Mouse (Mus musculus): Measurements from ENCODE around the gene Ttll10. TPM values are rescaled to one million over a fixed set of nuclear protein-coding genes. Genes with fewer than 3 reads are reported as not detected.

The Ttll10 gene
- polyA plus RNA-seq (2016; fragmentation: Nextera tagmentation; extraction: Ambion mirVana): 0.07 and 0.15 TPM in 2 replicates

DNA sequence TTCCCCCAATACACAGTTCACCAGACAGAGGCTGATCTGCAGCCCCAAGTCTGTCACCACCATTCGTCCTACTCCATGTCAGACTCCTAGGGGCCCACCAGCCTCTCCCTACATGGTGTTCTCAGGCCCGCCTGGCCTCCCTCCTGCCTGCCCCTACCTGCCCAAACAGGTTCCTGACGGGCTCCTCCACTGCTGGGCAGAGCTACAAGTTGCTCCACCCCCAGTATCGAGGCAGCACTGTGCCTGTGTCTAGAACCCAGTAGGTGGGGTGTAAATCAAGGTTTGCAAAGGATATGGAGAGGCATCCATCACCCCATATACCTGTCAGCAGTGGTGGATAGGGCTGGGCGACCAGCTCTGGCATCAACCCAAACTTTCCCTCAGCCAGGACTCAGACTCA is at the start of gene Ttll10:
Gene Ttll10 (minus strand): TSS at position 154 of the 400 bp plus-strand sequence.
- H3K36me3 ChIP-seq: no peaks in the 10 kb centered on the region
- no peaks in the 10 kb centered on the region for H3K4me1 ChIP-seq
- H3K27me3 ChIP-seq (replicated peaks): peaks cover 11% of the 10 kb centered on the region; the same call in 1 of the 2 replicates
- H3K27ac ChIP-seq: no peak within 1 kb of the TSS
- H3K9me3 ChIP-seq (replicated peaks): no peaks in the 10 kb centered on the region
- no peak within 1 kb of the TSS for H3K4me2 ChIP-seq
- 42% methylated on average over 5 of the region's 5 CpGs for WGBS (ENCODE audit: insufficient replicate concordance)
- no peak within 1 kb of the TSS for H3K9ac ChIP-seq
- no peak within 1 kb of the TSS for H3K4me3 ChIP-seq
- ATAC-seq: 0 out of 2 replicates have a peak, but pooled peaks have one; percentile 31

GRCm38 (mm10) chr4:156103342-156103741 is 44.1 kb upstream of the Ttll10 start:
- no peak for ATAC-seq

DNA sequence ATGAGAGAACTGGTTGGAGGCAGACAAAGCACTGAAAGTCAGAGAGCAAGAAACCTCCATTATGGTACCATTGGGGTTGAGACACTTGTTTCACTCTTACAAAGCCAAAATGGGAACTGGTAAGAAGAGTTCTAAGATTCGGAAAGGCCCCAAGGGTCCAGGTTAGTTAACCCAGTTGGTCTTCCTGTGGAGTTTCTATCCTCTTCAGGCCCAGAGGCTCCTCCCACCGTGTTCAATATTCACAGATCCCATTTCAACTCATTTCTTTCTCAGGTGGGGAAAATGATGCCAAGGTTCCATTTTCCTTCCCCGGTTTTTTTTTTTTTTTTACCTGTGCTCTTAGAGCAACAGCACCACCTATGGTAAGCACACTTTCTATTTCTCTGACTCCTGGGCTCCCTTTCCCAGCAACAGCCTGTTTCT is 42.3 kb upstream of the Ttll10 start:
- no peaks in the 10 kb centered on the region for H3K36me3 ChIP-seq

More at GRCm38 (mm10) chr4:156103342-156103741, 44.1 kb upstream of the Ttll10 start:
- H3K9me3 ChIP-seq (replicated peaks): no peaks in the 10 kb centered on the region
- peaks cover 8% of the 10 kb centered on the region for H3K4me1 ChIP-seq
- H3K36me3 ChIP-seq: no peaks in the 10 kb centered on the region
- H3K9ac ChIP-seq: no peak overlapping the region
- WGBS (ENCODE audit: insufficient replicate concordance): 51% methylated on average over 4 of the region's 4 CpGs
- no peak overlapping the region for H3K4me3 ChIP-seq
- H3K27ac ChIP-seq: no peak overlapping the region
- H3K27me3 ChIP-seq (replicated peaks): no peaks in the 10 kb centered on the region
- no peak overlapping the region for H3K4me2 ChIP-seq

DNA sequence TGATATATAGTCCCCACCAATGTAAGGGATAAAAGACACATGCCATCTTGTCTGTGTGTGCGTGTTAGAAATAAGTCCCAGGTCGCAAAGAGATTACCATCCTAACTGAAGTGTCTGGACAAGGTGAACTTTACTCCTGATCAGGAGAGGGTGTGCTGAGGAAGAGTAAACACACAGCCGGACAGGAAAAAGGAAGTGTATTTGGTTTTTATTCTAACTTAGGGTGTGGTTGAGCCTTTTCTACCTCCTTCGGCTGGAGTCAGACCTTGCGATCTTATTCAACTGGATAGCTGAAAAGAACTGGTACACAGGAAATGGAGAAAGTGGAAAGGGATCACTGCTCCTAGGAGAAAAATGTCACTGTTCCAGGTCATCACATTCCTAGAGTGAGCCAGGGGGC is 41.3 kb upstream of the Ttll10 start:
- Histone ChIP-seq H3K9ac (no peak overlapping the region), H3K4me3 (no peak overlapping the region), H3K27ac (no peak overlapping the region), H3K4me2 (no peak overlapping the region), H3K9me3 (replicated peaks) (no peaks in the 10 kb centered on the region), H3K4me1 (0 out of 2 replicates have a peak, but pooled peaks cover 5% of the 10 kb centered on the region), H3K36me3 (no peaks in the 10 kb centered on the region), H3K27me3 (replicated peaks) (no peaks in the 10 kb centered on the region; the same call in 1 of the 2 replicates)
- ATAC-seq: no peak
- 67% methylated on average over 5 of the region's 5 CpGs for WGBS (ENCODE audit: insufficient replicate concordance)

More for the DNA sequence above, 42.3 kb upstream of the Ttll10 start:
- H3K27ac ChIP-seq: no peak overlapping the region
- H3K4me1 ChIP-seq: 0 out of 2 replicates have a peak, but pooled peaks cover 5% of the 10 kb centered on the region
- H3K4me2 ChIP-seq: no peak overlapping the region
- no peaks in the 10 kb centered on the region for H3K9me3 ChIP-seq (replicated peaks)
- H3K4me3 ChIP-seq: no peak overlapping the region
- 37% methylated on average over 3 of the region's 3 CpGs for WGBS (ENCODE audit: insufficient replicate concordance)
- H3K27me3 ChIP-seq (replicated peaks): no peaks in the 10 kb centered on the region; the same call in 1 of the 2 replicates
- no peak overlapping the region for H3K9ac ChIP-seq
- no peak for ATAC-seq

GRCm38 (mm10) chr4:156099427-156099826 is 40.2 kb upstream of the Ttll10 start:
- Histone ChIP-seq H3K27me3 (replicated peaks) (no peaks in the 10 kb centered on the region; the same call in 1 of the 2 replicates), H3K4me1 (0 out of 2 replicates have a peak, but pooled peaks cover 5% of the 10 kb centered on the region), H3K9me3 (replicated peaks) (no peaks in the 10 kb centered on the region), H3K4me2 (no peak overlapping the region), H3K9ac (no peak overlapping the region), H3K36me3 (no peaks in the 10 kb centered on the region), H3K27ac (no peak overlapping the region), H3K4me3 (no peak overlapping the region)
- 55% methylated on average over 6 of the region's 6 CpGs for WGBS (ENCODE audit: insufficient replicate concordance)
- no peak for ATAC-seq

DNA sequence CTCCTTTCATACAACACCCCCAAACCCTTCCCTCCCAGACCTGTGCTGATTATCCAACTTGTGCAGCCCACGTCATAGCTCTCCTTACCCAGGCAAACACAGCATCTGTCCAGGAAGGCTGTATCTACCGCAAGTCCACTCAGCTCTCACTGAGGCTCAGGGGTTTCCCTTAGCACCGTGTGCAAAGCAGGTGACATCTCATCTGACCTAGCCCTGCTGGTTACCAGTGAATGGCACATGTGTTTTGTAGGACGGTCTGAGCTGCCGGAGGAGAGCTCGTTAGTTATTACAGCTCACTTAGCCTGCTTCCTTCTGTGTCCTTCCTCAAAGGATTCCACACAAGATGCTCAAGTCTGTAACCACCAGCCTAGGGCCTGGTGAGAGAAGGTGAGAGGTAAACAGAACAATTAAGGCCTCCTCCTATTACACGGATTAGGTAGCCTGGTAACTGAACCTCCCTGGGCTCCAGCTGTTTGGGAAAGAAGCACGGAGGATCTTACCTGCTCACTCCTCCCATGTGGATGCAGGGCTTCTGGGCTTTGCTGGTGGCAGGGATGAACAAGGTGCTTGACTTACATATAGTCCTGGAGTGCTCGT is 38.7 kb upstream of the Ttll10 start:
- Histone ChIP-seq H3K27ac (no peak overlapping the region), H3K9ac (no peak overlapping the region), H3K4me3 (no peak overlapping the region), H3K4me2 (no peak overlapping the region), H3K36me3 (no peaks in the 10 kb centered on the region), H3K27me3 (replicated peaks) (no peaks in the 10 kb centered on the region; the same call in 1 of the 2 replicates), H3K9me3 (replicated peaks) (no peaks in the 10 kb centered on the region), H3K4me1 (0 out of 2 replicates have a peak, but pooled peaks cover 5% of the 10 kb centered on the region)
- ATAC-seq: no peak
- WGBS (ENCODE audit: insufficient replicate concordance): 68% methylated on average over 9 of the region's 9 CpGs

- Histone ChIP-seq H3K4me2 (no peak overlapping the region), H3K9me3 (replicated peaks) (no peaks in the 10 kb centered on the region), H3K27me3 (replicated peaks) (no peaks in the 10 kb centered on the region; the same call in 1 of the 2 replicates), H3K4me3 (no peak overlapping the region), H3K27ac (no peak overlapping the region), H3K36me3 (no peaks in the 10 kb centered on the region), H3K4me1 (peaks cover 21% of the 10 kb centered on the region), H3K9ac (no peak overlapping the region)
- 84% methylated on average over 1 of the region's 1 CpGs for WGBS (ENCODE audit: insufficient replicate concordance)
- ATAC-seq: no peak
Measured at GRCm38 (mm10) chr4:156096191-156096590, 37.0 kb upstream of the Ttll10 start.

DNA sequence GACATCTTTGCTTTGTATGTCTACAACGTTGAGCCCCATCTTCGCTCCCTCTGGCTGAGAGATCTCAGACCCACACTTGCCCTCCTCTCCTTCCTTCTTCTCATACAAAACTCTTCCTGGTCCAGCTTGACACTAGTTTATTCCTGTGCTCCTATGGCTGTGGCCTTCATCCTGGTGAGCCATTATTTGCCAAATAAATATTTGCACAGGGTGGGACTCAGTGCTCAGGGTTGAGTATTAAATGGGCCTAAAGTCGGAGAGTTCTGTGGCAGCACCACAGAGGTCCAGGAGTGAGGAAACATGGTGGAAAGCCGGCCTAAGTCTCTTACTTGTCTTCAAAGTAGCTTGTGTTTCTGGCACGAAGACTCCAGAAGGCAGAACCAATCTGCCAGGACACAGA is 34.5 kb upstream of the Ttll10 start:
- ATAC-seq: peak; percentile 47; the same call in 1 of the 2 replicates
- H3K36me3 ChIP-seq: no peaks in the 10 kb centered on the region
- no peak overlapping the region for H3K9ac ChIP-seq
- no peak overlapping the region for H3K4me2 ChIP-seq
- H3K27me3 ChIP-seq (replicated peaks): no peaks in the 10 kb centered on the region; the same call in 1 of the 2 replicates
- peaks cover 26% of the 10 kb centered on the region for H3K4me1 ChIP-seq
- no peak overlapping the region for H3K4me3 ChIP-seq
- H3K27ac ChIP-seq: 0 out of 2 replicates have a peak overlapping the region, but pooled peaks have one; percentile 38
- H3K9me3 ChIP-seq (replicated peaks): no peaks in the 10 kb centered on the region
- 59% methylated on average over 5 of the region's 5 CpGs for WGBS (ENCODE audit: insufficient replicate concordance)

- H3K4me2 ChIP-seq: no peak overlapping the region
- H3K9ac ChIP-seq: no peak overlapping the region
- no peaks in the 10 kb centered on the region for H3K36me3 ChIP-seq
- H3K4me3 ChIP-seq: no peak overlapping the region
- WGBS (ENCODE audit: insufficient replicate concordance): 61% methylated on average over 1 of the region's 1 CpGs
- H3K4me1 ChIP-seq: peaks cover 26% of the 10 kb centered on the region
- no peaks in the 10 kb centered on the region; the same call in 1 of the 2 replicates for H3K27me3 ChIP-seq (replicated peaks)
- no peaks in the 10 kb centered on the region for H3K9me3 ChIP-seq (replicated peaks)
- no peak overlapping the region for H3K27ac ChIP-seq
- no peak for ATAC-seq
Measured at GRCm38 (mm10) chr4:156092765-156093164, 33.6 kb upstream of the Ttll10 start.

DNA sequence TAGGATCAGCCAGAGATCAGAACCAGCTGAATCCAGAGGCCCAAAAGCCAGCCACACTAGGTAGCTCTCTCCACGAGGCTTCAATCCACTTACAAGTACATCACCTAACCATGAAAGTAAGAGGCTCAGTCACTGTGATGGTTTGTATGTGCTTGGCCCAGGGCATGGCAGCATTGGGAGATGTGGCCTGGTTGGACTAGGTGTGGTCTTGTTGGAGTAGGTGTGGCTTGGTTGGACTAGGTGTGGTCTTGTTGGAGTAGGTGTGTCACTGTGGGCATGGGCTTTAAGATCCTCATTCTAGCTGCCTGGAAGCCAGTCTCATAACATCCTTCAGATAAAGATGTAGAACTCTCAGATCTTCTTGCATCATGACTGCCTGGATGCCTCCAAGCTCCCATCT is 32.0 kb upstream of the Ttll10 start:
- peak overlapping the region; percentile 21 for H3K4me2 ChIP-seq
- H3K4me1 ChIP-seq: peaks cover 26% of the 10 kb centered on the region
- H3K4me3 ChIP-seq: no peak overlapping the region
- no peak overlapping the region for H3K27ac ChIP-seq
- no peaks in the 10 kb centered on the region for H3K9me3 ChIP-seq (replicated peaks)
- WGBS (ENCODE audit: insufficient replicate concordance): 30% methylated on average over 1 of the region's 1 CpGs
- peak; percentile 89 for ATAC-seq
- no peak overlapping the region for H3K9ac ChIP-seq
- no peaks in the 10 kb centered on the region for H3K27me3 ChIP-seq (replicated peaks)
- H3K36me3 ChIP-seq: no peaks in the 10 kb centered on the region

DNA sequence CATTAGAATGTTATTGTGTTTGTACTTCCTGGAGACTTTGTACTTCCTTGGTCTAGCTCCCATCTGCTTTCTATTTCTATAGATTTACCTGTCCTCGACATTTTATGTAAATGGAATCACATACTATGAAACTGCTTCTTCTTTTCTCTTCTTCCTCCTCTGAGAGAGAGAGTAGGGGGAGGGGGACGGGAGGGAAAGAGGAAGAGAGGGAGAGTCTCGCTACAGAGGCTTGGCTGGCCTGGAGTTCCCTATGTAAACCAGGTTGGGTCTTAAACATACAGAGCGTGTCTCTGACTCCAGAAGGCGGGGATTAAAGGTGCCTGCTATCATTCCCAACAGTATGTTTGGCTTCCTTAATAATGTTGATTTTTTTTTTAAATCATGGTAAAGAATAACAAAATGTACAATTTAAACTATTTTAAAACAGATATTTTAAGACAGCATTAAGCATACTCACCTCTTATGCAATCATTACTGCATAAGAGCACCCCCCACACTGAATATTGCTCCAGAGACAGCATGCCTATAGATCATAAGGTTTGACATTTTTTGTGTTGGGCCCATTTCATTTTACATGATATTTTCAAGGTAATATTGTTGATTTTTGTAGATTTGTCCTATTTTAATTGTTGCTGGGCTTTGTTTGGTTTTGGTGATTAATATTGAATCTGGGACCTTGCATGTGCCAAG is 28.3 kb upstream of the Ttll10 start:
- peaks cover 32% of the 10 kb centered on the region for H3K4me1 ChIP-seq
- no peak overlapping the region for H3K4me3 ChIP-seq
- no peak overlapping the region for H3K27ac ChIP-seq
- no peak overlapping the region for H3K4me2 ChIP-seq
- H3K36me3 ChIP-seq: no peaks in the 10 kb centered on the region
- H3K9me3 ChIP-seq (replicated peaks): no peaks in the 10 kb centered on the region
- WGBS (ENCODE audit: insufficient replicate concordance): 16% methylated on average over 5 of the region's 5 CpGs
- no peak overlapping the region for H3K9ac ChIP-seq
- no peaks in the 10 kb centered on the region for H3K27me3 ChIP-seq (replicated peaks)
- ATAC-seq: no peak

GRCm38 (mm10) chr4:156085256-156085655 is 26.0 kb upstream of the Ttll10 start:
- Histone ChIP-seq H3K4me3 (no peak overlapping the region), H3K9me3 (replicated peaks) (no peaks in the 10 kb centered on the region), H3K27ac (no peak overlapping the region), H3K27me3 (replicated peaks) (no peaks in the 10 kb centered on the region), H3K9ac (no peak overlapping the region), H3K36me3 (no peaks in the 10 kb centered on the region), H3K4me1 (0 out of 2 replicates have a peak, but pooled peaks cover 10% of the 10 kb centered on the region), H3K4me2 (no peak overlapping the region)
- no peak for ATAC-seq
- WGBS (ENCODE audit: insufficient replicate concordance): 66% methylated on average over 8 of the region's 8 CpGs
